ENCODE assay signal across 7 mouse cellular contexts in the genomic region with DNA sequence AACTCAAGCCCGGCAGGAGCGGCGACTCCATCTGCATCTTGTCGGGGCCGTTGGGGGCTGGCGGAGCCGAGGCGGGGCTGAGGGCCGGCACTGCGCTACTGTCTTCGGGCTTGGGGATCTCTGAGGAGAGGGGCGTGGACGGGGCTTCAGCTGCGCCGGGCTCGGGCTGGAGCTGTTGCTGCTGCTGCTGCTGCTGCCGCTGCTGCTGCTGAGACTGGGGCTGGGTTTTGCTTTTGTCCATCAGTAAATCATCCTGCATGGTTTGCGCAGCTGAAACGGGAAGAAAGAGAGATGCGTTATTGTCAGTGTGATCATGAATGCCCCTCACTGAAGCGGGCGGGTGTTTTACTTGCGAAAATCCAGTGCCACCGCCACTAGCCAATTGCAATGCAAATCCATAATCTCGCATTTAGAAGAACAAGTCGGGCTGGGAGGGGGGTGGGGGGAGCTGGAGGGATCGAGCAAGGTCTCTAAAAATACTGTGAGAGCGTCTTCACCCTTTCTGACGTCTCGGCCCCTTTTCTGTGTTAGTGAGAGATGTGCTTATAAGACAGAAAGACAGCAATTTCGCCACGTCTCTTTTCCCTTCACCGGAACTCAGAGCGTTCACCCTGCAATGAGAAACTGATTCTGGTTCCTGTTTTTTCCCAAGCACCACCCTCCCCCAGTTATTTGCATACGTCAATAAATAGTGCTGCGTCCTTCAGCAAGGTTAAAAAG. TPM values are rescaled to one million over a fixed set of nuclear protein-coding genes. Genes with fewer than 3 reads are reported as not detected.
DNase-seq lines count a peak whose midpoint lies in the region; ATAC-seq and TF ChIP-seq lines count a peak whose summit lies in the region.

No protein-coding gene starts in this region.

- no peaks in the 10 kb centered on the region for H3K36me3 ChIP-seq in limb, embryonic 12.5 days
- H3K36me3 ChIP-seq in midbrain, embryonic 13.5 days, result no peaks in the 10 kb centered on the region
- H3K36me3 ChIP-seq in spleen, adult 2 months (ENCODE audit: control insufficient read depth, insufficient read depth, low read length), result no peaks in the 10 kb centered on the region

- H3K27me3 ChIP-seq in limb, embryonic 12.5 days, result peaks cover 43% of the 10 kb centered on the region
- peaks cover 18% of the 10 kb centered on the region for H3K27me3 ChIP-seq in midbrain, embryonic 13.5 days
- H3K27me3 ChIP-seq in spleen, adult 2 months (ENCODE audit: control insufficient read depth, insufficient read depth, low read length), result peaks cover 15% of the 10 kb centered on the region

- no peak for TF ChIP-seq POLR2A in spleen, adult 2 months (IDR thresholded peaks at IDR 0.05; ENCODE audit: low read depth, low read length)

- WGBS in limb, embryonic 12.5 days, result under 1% methylated on average over 36 of the region's 36 CpGs
- 0% methylated on average over 36 of the region's 36 CpGs for whole genome bisulfite sequencing in midbrain, embryonic 13.5 days
- under 1% methylated on average over 36 of the region's 36 CpGs for WGBS in spleen, adult 2 months

- peak overlapping the region; percentile 65 for H3K4me3 ChIP-seq in limb, embryonic 12.5 days (replicated peaks)
- H3K4me3 ChIP-seq in midbrain, embryonic 13.5 days (replicated peaks), result peak overlapping the region; percentile 82
- H3K4me3 ChIP-seq in spleen, adult 2 months (ENCODE audit: extremely low read depth, insufficient read depth, insufficient read length), result peak overlapping the region; percentile 73

- no peak for TF ChIP-seq CTCF in spleen, adult 2 months (IDR thresholded peaks at IDR 0.05; ENCODE audit: extremely low read depth, insufficient read depth, insufficient read length, insufficient replicate concordance)

- peak; percentile 85 for DNase-seq in adrenal gland, adult 2 months
- peak; percentile 80 for DNase-seq in embryo, embryonic 11 days
- DNase-seq in kidney, adult 18-20 months, result peak; percentile 79
- DNase-seq in spleen, adult 2 months (ENCODE audit: low read depth in 1 of 2, low spot score in 2 of 2), result peak in 1 of 2 experiments; percentile 10

- H3K27ac ChIP-seq in limb, embryonic 12.5 days, result no peak overlapping the region
- peak overlapping the region; percentile 95 for H3K27ac ChIP-seq in midbrain, embryonic 13.5 days
- H3K27ac ChIP-seq in spleen, adult 2 months (ENCODE audit: insufficient read depth, low read length), result peak overlapping the region; percentile 20; the same call in 1 of the 2 replicates

- H3K4me2 ChIP-seq in limb, embryonic 12.5 days, result peak overlapping the region; percentile 99
- peak overlapping the region; percentile 86 for H3K4me2 ChIP-seq in midbrain, embryonic 13.5 days (replicated peaks)

- H3K9ac ChIP-seq in limb, embryonic 12.5 days (replicated peaks), result peak overlapping the region; percentile 67
- peak overlapping the region; percentile 92 for H3K9ac ChIP-seq in midbrain, embryonic 13.5 days (replicated peaks)

- H3K9me3 ChIP-seq in limb, embryonic 12.5 days, result no peaks in the 10 kb centered on the region
- H3K9me3 ChIP-seq in midbrain, embryonic 13.5 days, result no peaks in the 10 kb centered on the region

- peak; percentile 63 for ATAC-seq in granulocyte monocyte progenitor cell, adult 5-6 weeks (replicated peaks; ENCODE audit: poor library complexity, severe bottlenecking)
- ATAC-seq in limb, embryonic 12.5 days (ENCODE audit: insufficient number of reproducible peaks, insufficient read depth, low FRiP score, low TSS enrichment, low read depth), result peak; percentile 57; the same call in 1 of the 2 replicates
- ATAC-seq in midbrain, embryonic 13.5 days, result peak; percentile 85

- H3K4me1 ChIP-seq in limb, embryonic 12.5 days (replicated peaks), result peaks cover 12% of the 10 kb centered on the region
- H3K4me1 ChIP-seq in midbrain, embryonic 13.5 days (replicated peaks), result peaks cover 50% of the 10 kb centered on the region
- H3K4me1 ChIP-seq in spleen, adult 2 months (ENCODE audit: control insufficient read depth, insufficient read depth, insufficient read length), result peaks cover 8% of the 10 kb centered on the region; the same call in 1 of the 2 replicates

RNA-seq across cellular contexts. Expression of a gene that starts 32.5 kb away (rescaled TPM):
- 100 to 1,000 TPM in 1 of 2 experiments, 10 to 100 TPM in 1; 97.0 to 117 TPM for total RNA-seq in adrenal gland, adult 2 months (2021)
- 42.9 and 77.8 TPM in 2 replicates for polyA plus RNA-seq in adrenal gland, adult 2 months (2012; rRNA removed)
- total RNA-seq in granulocyte monocyte progenitor cell, adult 5-6 weeks (2014; fragmentation: Nextera tagmentation), result 63.3 and 80.4 TPM in 2 replicates
- total RNA-seq in granulocyte monocyte progenitor cell, adult 5-6 weeks (2017), result 48.1 and 64.0 TPM in 2 replicates
- polyA plus RNA-seq in limb, embryonic 12.5 days (2016; fragmentation: Nextera tagmentation; extraction: Ambion mirVana), result 150 and 155 TPM in 2 replicates
- polyA plus RNA-seq in midbrain, embryonic 13.5 days (2015; fragmentation: Nextera tagmentation; extraction: Ambion mirVana), result 119 and 126 TPM in 2 replicates
- 21.2 and 23.4 TPM in 2 replicates for polyA plus RNA-seq in spleen, adult 2 months (2012; rRNA removed)

RNA-seq across cellular contexts. Expression of a gene that starts 33.5 kb away (rescaled TPM):
- 10 to 100 TPM; 17.0 to 17.2 TPM for total RNA-seq in adrenal gland, adult 2 months (2021)
- polyA plus RNA-seq in adrenal gland, adult 2 months (2012; rRNA removed), result 26.4 and 31.4 TPM in 2 replicates
- total RNA-seq in granulocyte monocyte progenitor cell, adult 5-6 weeks (2014; fragmentation: Nextera tagmentation), result 0.56 TPM in 1 of 2 replicates, not detected in the other
- 0.10 TPM in 1 of 2 replicates, not detected in the other for total RNA-seq in granulocyte monocyte progenitor cell, adult 5-6 weeks (2017)
- 1.2 and 1.9 TPM in 2 replicates for polyA plus RNA-seq in limb, embryonic 12.5 days (2016; fragmentation: Nextera tagmentation; extraction: Ambion mirVana)
- polyA plus RNA-seq in midbrain, embryonic 13.5 days (2015; fragmentation: Nextera tagmentation; extraction: Ambion mirVana), result 7.7 and 11.0 TPM in 2 replicates
- 4.1 and 4.2 TPM in 2 replicates for polyA plus RNA-seq in spleen, adult 2 months (2012; rRNA removed)
